Mouse (Mus musculus): Measurements from ENCODE around the gene Grb14. TPM values are rescaled to one million over a fixed set of nuclear protein-coding genes. Genes with fewer than 3 reads are reported as not detected.
A peak's percentile ranks its signal among the peaks of the same experiment; 100 is the strongest.

Gene Grb14
- 6.5 and 9.7 TPM in 2 replicates for polyA plus RNA-seq (2012; rRNA removed)

DNA sequence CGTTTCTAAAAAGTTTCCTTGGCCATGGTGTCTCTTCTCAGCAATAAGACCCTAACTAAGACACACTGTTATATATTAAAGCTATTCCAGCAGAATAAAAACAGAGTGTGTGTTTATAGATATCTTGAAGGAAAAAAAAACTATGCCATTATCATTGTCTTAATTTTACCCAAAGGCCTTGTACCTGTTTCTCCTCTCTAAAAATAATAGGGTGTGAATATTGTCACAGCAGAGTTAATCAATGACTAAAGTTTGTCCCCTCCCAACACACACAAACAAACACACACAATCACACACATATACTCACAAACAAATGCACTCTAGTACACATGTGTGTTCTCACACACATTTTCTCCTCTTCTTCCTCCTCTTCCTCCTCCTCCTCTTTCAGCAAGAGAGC, at the start of gene Grb14:
Gene Grb14, minus strand, starts transcription at position 101 of the 400 bp plus-strand sequence.
- DNase-seq (ENCODE audit: low read depth): no peak
- TF ChIP-seq CTCF (IDR thresholded peaks at IDR 0.05; ENCODE audit: borderline replicate concordance, extremely low read depth, insufficient read depth, insufficient read length) (no peak), POLR2A (IDR thresholded peaks at IDR 0.05; ENCODE audit: borderline replicate concordance, extremely low read depth, insufficient read depth, insufficient read length, poor library complexity, severe bottlenecking) (no peak)

DNA sequence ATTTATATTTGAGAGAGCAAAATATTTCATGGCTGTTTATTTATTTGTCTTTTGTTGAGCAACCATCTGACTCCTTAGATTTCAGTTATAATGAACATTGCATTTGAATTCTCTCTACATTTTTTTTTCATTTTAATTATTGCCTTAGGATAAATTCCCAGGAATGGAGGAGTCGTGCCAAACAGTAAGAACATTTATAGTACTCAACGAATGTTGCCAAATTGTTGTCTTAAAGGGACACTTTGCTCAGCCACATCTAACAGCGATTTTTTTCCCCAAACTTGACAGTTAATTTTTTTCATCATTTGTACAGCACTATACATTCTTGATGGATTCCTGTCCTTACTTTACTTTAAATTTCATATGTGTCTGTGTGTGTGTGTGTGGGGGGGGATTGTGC, 47.4 kb upstream of the Grb14 start:
- no peak for DNase-seq (ENCODE audit: low read depth)
- TF ChIP-seq CTCF (IDR thresholded peaks at IDR 0.05; ENCODE audit: borderline replicate concordance, extremely low read depth, insufficient read depth, insufficient read length) (no peak), POLR2A (IDR thresholded peaks at IDR 0.05; ENCODE audit: borderline replicate concordance, extremely low read depth, insufficient read depth, insufficient read length, poor library complexity, severe bottlenecking) (no peak)

DNA sequence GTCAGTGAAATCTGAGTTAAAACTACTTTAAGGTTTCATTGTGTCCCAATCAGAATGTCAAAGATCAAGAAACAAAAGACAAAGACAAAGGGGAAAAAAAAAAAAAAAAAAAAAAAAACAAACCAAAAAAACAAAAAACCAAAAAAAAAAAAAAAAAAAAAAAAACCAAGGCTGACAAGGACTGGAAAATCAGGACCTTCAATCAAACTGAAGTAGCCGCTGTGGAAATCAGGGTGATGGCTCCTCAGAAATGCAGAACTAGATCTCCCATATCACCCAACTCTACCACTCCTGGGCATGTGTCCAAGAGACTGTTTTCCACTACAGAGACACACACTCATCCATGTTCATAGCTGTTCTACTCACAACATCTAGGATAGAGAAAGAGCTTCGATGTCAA, 29.0 kb upstream of the Grb14 start:
- TF ChIP-seq CTCF (IDR thresholded peaks at IDR 0.05; ENCODE audit: borderline replicate concordance, extremely low read depth, insufficient read depth, insufficient read length) (no peak), POLR2A (IDR thresholded peaks at IDR 0.05; ENCODE audit: borderline replicate concordance, extremely low read depth, insufficient read depth, insufficient read length, poor library complexity, severe bottlenecking) (no peak)
- DNase-seq (ENCODE audit: low read depth): no peak

DNA sequence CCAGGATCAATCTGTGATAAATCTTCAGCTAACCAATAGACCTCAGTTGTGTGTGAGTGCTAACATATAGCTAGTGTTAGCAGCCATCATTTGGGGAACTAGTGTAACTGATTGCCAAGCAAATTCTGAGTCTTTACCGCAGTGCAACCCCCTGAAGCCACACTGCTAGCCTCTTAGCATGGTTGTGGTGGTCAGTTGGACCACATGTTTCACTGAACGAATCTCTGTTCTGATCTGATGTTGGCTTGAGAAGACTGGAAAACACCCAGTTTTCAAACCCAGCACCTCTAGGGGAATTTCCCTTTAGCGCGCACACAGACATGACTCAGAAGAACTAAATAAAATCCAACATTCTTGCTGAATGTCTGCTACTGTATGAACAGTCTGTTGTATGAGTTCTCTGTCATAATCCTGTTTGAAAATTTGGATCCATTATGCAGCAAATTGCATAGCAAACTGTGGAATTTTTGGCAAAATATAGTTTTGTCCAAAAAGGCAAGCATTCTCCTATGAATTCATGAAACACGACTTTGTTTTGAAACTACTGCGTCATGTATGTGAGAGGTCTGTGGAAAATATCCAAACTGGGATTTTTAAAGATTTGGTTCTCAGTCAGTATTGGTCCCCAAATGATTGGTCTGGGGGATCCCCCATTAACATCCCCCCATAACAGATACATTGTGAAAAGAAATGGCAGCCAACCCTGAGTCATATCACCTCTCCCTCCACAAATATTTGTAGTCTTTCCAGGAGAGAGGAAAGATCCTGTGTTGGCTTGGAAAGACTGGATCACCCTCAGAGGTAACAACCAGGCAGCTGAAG, 27.6 kb upstream of the Grb14 start:
- no peak for DNase-seq (ENCODE audit: low read depth)
- no peak for TF ChIP-seq POLR2A (IDR thresholded peaks at IDR 0.05; ENCODE audit: borderline replicate concordance, extremely low read depth, insufficient read depth, insufficient read length, poor library complexity, severe bottlenecking)
- no peak for TF ChIP-seq CTCF (IDR thresholded peaks at IDR 0.05; ENCODE audit: borderline replicate concordance, extremely low read depth, insufficient read depth, insufficient read length)

DNA sequence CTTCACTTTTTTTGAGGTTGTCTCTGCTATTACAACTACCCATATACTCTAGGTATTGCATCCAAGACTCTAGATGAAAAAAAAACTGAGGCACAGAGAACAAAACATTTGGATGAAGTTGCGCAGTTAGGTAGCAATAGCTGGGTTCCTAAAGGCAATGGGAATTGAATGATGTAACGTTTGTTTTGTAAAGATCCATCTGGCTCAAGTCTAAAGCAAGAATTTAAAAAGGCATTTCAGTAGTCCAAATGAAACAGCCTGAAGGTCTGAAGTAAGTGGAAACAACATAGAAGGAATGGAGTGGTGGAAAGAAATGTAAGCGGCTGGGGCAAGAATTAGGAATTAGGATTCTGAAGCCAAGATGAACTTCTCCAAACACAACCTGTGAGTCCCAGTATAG, 26.0 kb upstream of the Grb14 start:
- no peak for DNase-seq (ENCODE audit: low read depth)
- TF ChIP-seq POLR2A (IDR thresholded peaks at IDR 0.05; ENCODE audit: borderline replicate concordance, extremely low read depth, insufficient read depth, insufficient read length, poor library complexity, severe bottlenecking): no peak
- no peak for TF ChIP-seq CTCF (IDR thresholded peaks at IDR 0.05; ENCODE audit: borderline replicate concordance, extremely low read depth, insufficient read depth, insufficient read length)

DNA sequence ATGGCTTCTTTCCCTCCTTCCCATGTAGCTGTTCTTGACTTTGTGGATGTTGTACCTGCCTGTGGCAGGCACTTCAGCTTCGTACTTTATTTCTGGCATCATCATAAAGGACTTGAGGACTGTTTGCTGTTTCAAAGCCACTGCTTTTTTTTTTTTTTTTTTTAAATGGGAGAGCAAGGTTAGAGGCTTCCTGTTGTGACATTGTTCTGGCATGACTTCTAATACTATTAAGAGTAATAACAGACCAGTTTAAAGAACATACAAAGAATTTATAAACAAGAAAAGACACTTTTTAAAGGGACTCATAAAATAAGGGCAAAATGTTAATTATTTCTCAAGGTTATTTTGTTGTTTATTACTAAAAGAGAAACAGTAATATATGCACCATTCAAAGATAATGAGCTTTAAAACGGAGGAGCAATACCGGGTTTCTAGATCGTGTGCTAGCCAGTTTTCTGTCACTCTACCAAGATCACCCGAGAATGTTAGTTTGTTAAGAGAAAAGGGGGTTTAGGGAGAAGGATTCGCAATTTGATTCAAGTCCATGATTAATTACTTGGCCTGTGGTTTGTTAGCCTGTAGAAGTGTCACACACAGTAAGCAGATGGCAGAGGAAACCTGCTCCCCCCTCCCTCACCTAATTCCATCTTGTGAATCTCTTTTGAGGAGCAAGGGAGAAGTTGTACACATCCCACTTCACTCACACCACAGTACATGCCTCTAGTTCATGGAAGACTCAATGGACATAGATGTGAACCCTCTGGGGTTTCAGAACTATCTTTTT, 23.6 kb upstream of the Grb14 start:
- TF ChIP-seq CTCF (IDR thresholded peaks at IDR 0.05; ENCODE audit: borderline replicate concordance, extremely low read depth, insufficient read depth, insufficient read length) (no peak), POLR2A (IDR thresholded peaks at IDR 0.05; ENCODE audit: borderline replicate concordance, extremely low read depth, insufficient read depth, insufficient read length, poor library complexity, severe bottlenecking) (no peak)
- DNase-seq (ENCODE audit: low read depth): peak; percentile 70

DNA sequence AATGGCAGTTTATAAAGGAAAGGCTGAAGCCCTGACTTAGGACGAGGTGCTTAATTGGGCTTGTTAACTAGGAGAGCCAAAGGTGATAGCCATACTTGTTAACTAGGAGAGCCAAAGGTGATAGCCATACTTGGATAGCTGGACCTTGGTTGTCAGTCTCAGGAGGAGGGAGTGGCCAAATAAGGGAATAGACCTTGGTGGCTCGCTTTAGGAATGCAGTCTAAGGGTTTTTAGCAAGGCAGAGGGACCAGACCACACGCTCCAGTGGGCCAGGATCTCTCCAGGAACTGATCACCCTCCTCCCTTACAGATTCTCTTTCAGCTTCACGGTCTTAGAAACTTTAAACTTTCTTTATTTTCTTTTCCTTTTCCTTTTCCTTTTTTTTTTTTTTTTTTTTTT, 13.4 kb upstream of the Grb14 start:
- DNase-seq (ENCODE audit: low read depth): peak; percentile 32
- no peak for TF ChIP-seq CTCF (IDR thresholded peaks at IDR 0.05; ENCODE audit: borderline replicate concordance, extremely low read depth, insufficient read depth, insufficient read length)
- TF ChIP-seq POLR2A (IDR thresholded peaks at IDR 0.05; ENCODE audit: borderline replicate concordance, extremely low read depth, insufficient read depth, insufficient read length, poor library complexity, severe bottlenecking): no peak

DNA sequence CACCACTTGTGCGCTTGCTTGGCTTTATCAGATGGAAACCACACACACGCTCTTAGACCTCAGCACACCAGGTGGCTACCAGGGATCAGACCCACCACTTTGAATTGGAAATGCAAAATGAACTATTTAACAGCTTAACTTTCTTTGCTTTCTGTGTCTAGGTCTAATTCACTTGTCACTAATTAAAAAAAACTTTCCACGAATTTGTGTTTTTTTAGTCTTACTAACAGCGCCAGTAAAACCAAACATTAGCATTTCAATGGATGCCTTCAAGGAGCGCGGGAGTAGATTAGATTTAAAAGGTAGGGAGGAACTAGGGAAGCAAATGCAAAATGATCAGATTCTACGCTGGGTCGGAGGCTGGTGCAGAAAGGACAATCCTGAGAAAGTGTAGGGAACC, 12.8 kb upstream of the Grb14 start:
- TF ChIP-seq CTCF (IDR thresholded peaks at IDR 0.05; ENCODE audit: borderline replicate concordance, extremely low read depth, insufficient read depth, insufficient read length) (no peak), POLR2A (IDR thresholded peaks at IDR 0.05; ENCODE audit: borderline replicate concordance, extremely low read depth, insufficient read depth, insufficient read length, poor library complexity, severe bottlenecking) (no peak)
- DNase-seq (ENCODE audit: low read depth): peak; percentile 41

DNA sequence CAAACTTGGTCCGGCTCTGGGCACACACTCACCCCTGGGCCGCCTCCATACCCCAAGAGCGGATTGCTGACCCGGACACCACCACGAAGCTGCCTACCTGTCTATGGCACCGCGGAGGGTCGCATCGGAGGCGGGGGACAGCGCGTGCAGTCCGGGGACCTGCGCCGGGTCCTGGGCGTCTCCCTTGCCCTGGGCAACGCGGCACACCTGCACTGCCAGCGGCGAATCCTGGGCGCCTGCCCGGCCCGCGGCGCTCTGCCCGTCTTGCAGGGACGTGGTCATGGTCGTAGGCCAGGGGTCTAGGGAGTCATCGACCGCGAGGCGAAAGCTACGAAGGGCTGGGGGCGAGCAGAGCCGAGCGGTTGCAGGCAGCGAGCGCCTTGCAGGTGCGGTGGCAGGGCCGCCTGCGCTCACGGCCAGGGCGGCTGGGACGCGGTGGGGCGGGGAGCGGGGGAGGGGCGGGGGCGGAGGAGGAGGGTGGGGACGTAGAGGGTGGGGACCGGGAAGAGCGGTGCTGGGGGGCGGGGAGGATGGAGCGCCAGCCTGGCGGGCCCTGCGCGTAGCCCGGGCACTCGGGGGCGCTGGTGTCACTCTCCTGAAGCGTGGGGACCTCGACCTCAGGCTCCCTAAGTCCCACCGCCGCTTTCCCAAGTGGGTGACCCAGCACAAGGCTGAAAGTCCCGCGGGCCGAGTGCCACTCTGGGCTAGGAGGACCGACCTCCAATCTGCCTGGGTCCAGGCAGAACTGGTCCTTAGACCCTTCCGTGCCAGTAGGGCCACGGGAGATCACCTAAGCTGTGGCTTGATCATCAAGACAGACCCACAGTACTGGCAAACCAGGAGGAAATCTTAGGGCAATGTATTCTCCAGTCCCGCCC, 2.2 kb downstream of the Grb14 start:
- DNase-seq (ENCODE audit: low read depth): peak; percentile 81

DNA sequence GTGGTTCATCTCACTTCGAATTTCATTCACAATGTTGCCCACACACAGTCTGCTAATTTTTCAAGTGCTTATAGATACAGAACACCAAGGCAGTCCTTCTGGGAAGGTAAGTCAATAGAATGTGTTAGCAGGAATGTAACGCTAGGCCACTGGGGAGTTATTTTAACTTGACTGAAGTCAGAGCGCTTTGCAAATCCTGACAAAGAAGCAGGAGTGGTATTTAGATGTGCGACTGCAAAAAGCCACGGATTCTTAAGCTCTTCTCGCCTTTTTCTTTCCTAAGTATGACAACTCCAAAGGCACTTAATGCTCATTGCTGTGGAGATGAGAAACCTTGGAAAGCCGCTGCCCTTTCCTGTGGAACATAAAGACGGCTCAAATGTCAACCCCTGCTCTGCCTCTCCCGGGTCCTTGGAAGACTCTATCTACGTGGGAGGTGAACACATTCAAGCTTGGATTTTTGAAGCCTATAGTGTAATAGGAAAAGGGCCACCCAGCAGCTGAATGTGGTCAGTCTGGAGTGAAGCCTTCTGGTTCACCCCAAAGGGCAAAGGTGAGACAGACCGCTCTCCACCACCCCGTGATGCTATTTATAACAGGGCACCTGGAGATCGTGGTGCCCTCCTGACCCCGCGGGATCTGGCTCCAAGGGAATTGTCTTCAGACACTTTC, 3.0 kb downstream of the Grb14 start:
- DNase-seq (ENCODE audit: low read depth): peak; percentile 58
- TF ChIP-seq CTCF (IDR thresholded peaks at IDR 0.05; ENCODE audit: borderline replicate concordance, extremely low read depth, insufficient read depth, insufficient read length): no peak
- no peak for TF ChIP-seq POLR2A (IDR thresholded peaks at IDR 0.05; ENCODE audit: borderline replicate concordance, extremely low read depth, insufficient read depth, insufficient read length, poor library complexity, severe bottlenecking)

More for the DNA sequence above, 2.2 kb downstream of the Grb14 start:
- TF ChIP-seq CTCF (IDR thresholded peaks at IDR 0.05; ENCODE audit: borderline replicate concordance, extremely low read depth, insufficient read depth, insufficient read length): peak; percentile 25; the same call in 1 of the 2 replicates
- no peak for TF ChIP-seq POLR2A (IDR thresholded peaks at IDR 0.05; ENCODE audit: borderline replicate concordance, extremely low read depth, insufficient read depth, insufficient read length, poor library complexity, severe bottlenecking)
